Mouse (Mus musculus) Patski (cell line): ENCODE results near the gene Grin2a. TPM values are rescaled to one million over a fixed set of nuclear protein-coding genes. Genes with fewer than 3 reads are reported as not detected.

Experiments used
- ATAC-seq: fragments of 100-300 bp; one replicate; pipeline ENCODE4 v1.8.0; 2021
- CTCF ChIA-PET: fragments of 350-600 bp; sonication (Branson Sonifier 250); formaldehyde crosslinking; loops from one replicate; lab custom pipeline; 2022; ENCODE audit warnings: inconsistent platforms; lab: Charles Lee
- POLR2A ChIA-PET: fragments of 350-600 bp; sonication (Branson Sonifier 250); formaldehyde crosslinking; loops from one replicate; lab custom pipeline; 2022; ENCODE audit warnings: antibody characterized with exemption, inconsistent platforms; lab: Charles Lee
- DNase-seq: peaks from one replicate; pipeline ENCODE4 v3.0.0-alpha.2; 2011; ENCODE audit warnings: low read depth, low spot score
- H3K27me3 ChIP-seq: fragments of 371-371 bp; one replicate; pipeline ENCODE4 v1.5.1; 2021
- CTCF ChIP-seq: fragments of 100-300 bp; IDR thresholded peaks from one replicate; pipeline ENCODE4 v1.5.1; 2021
- in situ Hi-C: fragments of 300-500 bp; cut with MboI; formaldehyde crosslinking; loops from 3 replicates; pipeline ENCODE4 v1.11.1; 2018; ENCODE audit warnings: low pct_unique_long_range_greater_than_20kb, mixed read lengths
- polyA plus RNA-seq: library from polyadenylated mRNA; unstranded; gene quantifications from one replicate; pipeline ENCODE4 v1.2.3, GENCODE M21; 2021

Gene Grin2a
- polyA plus RNA-seq, 1 experiment from 2014 or later = 0.42 TPM

DNA sequence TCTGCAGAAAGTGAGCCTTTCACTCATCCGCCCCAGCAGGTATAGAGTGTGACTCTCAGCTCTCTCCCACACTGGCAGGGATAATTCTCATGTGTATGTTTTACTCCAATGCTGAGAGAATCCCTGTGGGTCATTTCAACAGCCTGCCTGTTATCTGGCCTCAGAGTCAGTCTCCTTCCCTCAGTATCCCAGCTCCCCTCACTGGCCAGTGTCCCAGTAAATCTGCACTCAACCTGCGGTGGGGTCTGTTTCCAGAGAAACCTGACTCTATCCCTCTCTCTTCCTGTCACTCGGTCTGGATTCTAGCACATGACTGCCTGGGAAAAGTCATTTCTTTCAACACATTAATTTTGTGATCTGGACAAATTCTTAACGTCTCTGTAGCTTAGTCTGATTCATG, 122.4 kb downstream of the Grin2a start:
- in situ Hi-C loops = no loop called here
- ATAC-seq = no peak
- no peaks in the 10 kb centered on the region for H3K27me3 ChIP-seq
- ChIA-PET CTCF (no interaction called here), POLR2A (no interaction called here)
- TF ChIP-seq CTCF = no peak
- no peak for DNase-seq

DNA sequence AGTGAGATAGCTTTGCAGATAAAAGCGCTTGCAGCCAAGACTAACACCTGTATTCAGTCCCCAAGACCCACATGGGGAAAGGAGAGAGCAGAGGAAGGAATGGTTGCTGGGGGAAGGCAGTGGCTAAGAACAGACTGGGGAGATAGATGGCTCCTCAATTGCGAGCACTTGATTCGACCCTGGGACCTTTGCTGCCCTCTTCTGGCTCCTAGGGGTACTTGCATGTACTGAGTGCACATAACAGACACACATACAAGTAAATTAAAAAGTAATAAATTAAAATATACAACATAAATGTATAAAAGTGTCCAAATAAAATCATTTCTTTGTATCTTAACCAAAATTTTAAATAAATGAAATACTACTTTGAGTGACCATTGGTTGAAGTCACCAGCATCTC, 129.7 kb downstream of the Grin2a start:
- ChIA-PET POLR2A (no interaction called here), CTCF (no interaction called here)
- DNase-seq (no peak), ATAC-seq (no peak)
- in situ Hi-C loops = no loop called here
- H3K27me3 ChIP-seq = no peaks in the 10 kb centered on the region
- TF ChIP-seq CTCF = peak; percentile 49

DNA sequence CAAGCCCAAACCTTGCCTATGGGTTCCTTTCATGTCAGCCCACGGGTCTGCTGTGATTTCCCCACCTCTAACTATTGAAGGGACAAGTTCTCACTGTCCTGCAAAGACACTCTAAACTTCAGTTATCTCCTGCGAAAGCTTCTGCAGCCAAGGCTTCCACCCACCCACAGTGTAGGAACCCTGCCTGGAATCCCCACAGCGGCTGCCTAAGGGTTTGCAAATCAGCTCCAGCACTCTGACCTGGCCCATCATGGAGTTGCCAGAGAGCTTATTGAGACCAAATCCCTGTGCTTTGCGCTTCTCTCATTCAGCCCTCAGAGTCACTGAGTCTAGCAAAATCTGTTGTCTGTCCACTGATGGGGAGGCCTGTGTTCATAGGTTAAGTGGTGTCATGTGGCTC, 130.3 kb downstream of the Grin2a start:
- ATAC-seq (no peak), DNase-seq (no peak)
- TF ChIP-seq CTCF = no peak
- H3K27me3 ChIP-seq = no peaks in the 10 kb centered on the region
- in situ Hi-C loops = no loop called here
- CTCF ChIA-PET = no interaction called here
- POLR2A ChIA-PET = no interaction called here

DNA sequence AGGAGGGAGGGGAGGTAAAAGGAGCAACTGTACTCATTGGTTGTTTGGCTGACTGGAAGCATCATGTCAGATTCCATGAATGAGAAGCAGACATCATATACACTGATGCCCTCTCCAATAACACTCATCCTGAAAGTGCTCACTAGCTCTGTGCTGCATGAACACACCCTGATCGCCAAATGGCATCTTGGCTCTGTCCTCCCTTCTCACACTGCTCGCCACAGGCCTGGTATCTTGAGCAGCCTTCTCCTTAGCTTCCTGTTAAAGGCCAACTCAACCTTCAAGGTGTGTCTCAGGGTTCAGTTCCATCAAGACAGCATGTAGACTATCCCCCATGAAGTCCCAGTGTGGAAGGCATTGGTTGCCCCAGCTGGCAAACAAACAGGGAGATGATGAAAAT, 137.6 kb downstream of the Grin2a start:
- ATAC-seq (no peak), DNase-seq (no peak)
- no peak for TF ChIP-seq CTCF
- POLR2A ChIA-PET = no interaction called here
- in situ Hi-C loops = no loop called here
- CTCF ChIA-PET = interaction anchor here (0.8 kb wide), 2 partner anchors 18 to 27 kb away, joined by 3 read pairs; no protein-coding TSS in a partner anchor
- no peaks in the 10 kb centered on the region for H3K27me3 ChIP-seq

DNA sequence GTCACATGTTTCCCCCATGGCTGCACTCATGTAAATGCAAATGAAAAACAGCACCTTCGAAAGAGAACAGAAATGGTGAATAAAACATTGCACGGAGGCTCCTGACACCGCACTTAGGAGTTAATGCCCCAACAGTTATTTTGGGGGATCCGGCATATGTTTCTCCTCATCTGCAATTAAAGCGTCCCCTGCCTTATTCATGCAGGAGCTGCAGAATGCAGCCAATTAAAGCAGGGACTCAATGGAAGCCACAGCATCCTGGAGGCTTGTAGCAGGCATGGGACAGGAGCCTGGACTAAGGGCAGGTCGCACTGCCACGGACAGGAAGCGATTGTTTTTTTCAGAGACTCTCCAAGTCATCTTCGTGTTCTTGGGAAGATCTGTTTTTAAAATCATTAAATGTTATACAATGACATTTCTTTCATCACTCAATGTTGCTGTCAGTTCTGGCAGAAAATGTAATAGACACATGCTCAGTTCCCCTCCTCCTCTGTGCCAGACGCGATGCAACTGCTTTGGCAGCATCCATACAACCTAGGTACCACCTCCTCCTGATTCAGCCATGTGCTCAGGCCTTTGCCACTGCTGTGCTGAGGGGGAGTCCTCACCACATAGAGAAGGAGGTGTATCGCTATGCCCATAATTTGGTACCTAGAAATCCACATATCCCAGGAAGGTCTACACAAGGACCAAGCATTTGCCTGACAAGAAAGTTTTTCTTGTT, 143.9 kb downstream of the Grin2a start:
- ChIA-PET CTCF (no interaction called here), POLR2A (no interaction called here)
- in situ Hi-C loops = no loop called here
- no peaks in the 10 kb centered on the region for H3K27me3 ChIP-seq
- DNase-seq (no peak), ATAC-seq (no peak)
- no peak for TF ChIP-seq CTCF

DNA sequence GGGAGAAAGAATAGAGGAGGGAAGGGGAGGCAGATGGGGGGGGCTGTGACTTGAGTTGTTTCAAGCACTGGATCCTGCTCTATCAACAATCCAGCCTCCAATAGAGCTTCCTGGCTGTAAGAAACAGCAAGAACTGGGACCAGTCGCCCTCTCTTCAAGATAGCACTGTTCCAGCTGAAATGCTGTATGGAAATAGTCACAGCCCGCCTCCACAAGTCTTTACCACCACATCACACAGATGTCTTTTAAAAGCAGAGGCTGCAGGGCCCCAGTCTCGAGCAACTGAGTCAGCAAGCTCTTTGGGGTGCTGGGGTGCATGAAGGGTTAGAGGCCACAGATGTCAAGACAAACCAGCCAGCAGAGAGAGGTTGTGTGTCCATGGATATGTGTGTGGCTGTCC, 153.9 kb downstream of the Grin2a start:
- ChIA-PET CTCF (no interaction called here), POLR2A (no interaction called here)
- DNase-seq (no peak), ATAC-seq (no peak)
- H3K27me3 ChIP-seq = no peaks in the 10 kb centered on the region
- in situ Hi-C loops = no loop called here
- TF ChIP-seq CTCF = no peak

DNA sequence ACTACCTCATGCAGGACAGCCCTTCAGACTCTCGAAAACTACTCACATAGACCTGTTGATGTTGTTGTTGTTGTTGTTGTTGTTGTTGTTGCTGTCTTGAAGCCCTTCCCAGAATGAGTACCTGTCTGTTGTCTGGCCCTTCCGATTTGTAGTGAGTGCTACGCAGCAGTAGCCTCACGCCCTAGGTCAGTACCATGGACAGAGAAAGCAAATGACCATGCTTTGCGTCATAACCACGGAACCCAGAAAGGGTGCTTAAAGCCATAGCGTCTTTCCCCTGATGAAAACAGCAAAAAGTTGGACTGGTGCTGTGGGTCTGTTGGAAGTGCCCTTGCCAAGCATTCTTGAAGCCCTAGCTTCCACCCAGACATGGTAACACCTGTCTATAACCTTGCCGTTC, 158.8 kb downstream of the Grin2a start:
- ATAC-seq = no peak
- H3K27me3 ChIP-seq = no peaks in the 10 kb centered on the region
- POLR2A ChIA-PET = no interaction called here
- in situ Hi-C loops = no loop called here
- CTCF ChIA-PET = interaction anchor here (1.3 kb wide), 1 partner anchor 11 kb away, joined by 3 read pairs; no protein-coding TSS in a partner anchor
- no peak for TF ChIP-seq CTCF
- DNase-seq = no peak

DNA sequence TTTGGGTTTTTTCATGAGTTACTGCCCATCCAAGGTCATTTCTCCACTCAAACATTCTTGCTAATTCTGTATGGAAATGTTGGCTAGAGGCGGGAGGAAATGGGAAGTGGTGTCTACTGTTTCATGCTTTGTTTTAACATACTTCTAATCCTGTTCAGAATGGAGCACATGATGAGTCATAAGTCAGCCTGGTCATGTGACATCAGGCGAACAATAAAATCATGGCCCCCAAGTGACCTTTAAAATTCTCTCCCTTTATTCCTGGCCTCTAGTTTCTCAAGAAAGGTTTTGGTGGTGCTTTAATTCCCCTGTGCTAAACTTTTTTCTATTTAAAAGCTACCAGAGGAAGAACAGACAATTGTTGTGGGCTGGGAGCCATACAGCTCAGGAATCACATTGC, 161.1 kb downstream of the Grin2a start:
- in situ Hi-C loops = no loop called here
- ATAC-seq (no peak), DNase-seq (no peak)
- TF ChIP-seq CTCF = no peak
- ChIA-PET CTCF (no interaction called here), POLR2A (no interaction called here)
- no peaks in the 10 kb centered on the region for H3K27me3 ChIP-seq

DNA sequence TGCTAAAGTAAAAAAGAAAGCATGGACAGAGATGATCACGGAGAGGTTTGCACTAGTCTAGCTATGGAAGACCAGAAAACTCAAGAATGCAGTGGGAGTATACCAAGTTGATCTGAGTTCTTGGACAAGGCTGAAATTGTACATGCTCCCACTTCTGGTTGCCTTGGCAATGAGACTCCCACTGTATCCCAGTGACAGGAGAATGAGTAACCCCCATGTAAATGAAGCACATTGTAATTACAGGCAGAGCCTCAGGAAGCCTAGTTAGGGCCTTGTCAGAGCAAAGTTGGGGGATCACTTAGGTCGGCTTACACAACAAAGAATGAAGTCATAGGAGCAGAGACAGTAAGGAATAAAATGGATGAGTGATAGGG, 170.3 kb downstream of the Grin2a start:
- ATAC-seq (no peak), DNase-seq (no peak)
- no peak for TF ChIP-seq CTCF
- in situ Hi-C loops = no loop called here
- ChIA-PET CTCF (interaction anchor here (0.7 kb wide), 1 partner anchor 15 kb away, joined by 3 read pairs; no protein-coding TSS in a partner anchor), POLR2A (no interaction called here)
- no peaks in the 10 kb centered on the region for H3K27me3 ChIP-seq

DNA sequence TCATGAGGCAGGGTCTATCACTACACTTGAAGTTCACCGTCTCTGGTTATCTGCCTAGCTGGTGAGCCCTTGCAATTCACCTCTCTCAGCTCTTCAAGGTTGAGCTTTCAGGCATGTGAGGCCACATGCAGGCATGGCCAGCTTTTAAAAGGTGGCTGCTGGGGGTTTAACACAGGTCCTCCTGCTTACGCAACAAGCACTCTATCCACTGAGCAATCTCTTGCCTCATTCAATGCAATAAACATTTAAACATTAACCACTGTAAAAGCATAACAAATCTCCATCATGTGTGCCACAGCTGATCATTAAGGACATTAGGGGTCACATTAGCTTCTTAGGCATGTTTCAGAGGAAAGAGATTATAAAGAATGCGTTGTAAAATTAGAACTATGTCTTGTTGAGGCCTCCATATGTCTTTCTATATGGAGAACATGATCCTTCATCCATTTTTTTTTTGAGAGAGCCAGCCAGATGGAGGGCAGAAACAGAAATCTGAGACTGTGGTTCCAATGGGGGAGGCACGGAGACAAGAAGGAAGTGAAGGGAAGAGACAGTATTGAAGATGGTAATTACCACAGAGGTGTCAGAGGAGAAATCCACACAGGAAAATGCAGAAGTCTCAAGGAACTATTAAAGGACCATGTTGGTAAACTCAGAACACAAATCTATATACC, 170.8 kb downstream of the Grin2a start:
- DNase-seq (no peak), ATAC-seq (no peak)
- in situ Hi-C loops = no loop called here
- no peaks in the 10 kb centered on the region for H3K27me3 ChIP-seq
- ChIA-PET POLR2A (no interaction called here), CTCF (interaction anchor here (0.7 kb wide), 1 partner anchor 15 kb away, joined by 3 read pairs; no protein-coding TSS in a partner anchor)
- TF ChIP-seq CTCF = no peak

DNA sequence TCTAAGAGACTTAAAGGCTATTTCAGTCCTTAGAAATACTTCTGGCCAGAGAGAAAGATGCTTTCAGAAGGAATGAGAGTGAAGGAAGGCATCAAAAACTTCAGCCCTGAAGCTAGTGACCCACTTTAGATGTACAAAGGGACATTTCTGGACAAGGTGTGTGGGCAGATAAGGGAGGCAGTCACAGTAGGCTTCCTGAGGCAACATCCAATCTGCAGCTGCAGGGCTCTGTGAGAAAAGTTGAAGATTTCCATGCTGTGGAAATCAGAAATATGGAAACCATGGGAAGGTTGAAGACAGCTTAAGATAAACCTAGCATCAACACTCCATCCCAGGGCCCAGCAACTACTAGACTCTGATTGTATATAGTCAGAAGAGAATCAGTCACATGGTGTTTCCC, 171.7 kb downstream of the Grin2a start:
- no peak for DNase-seq
- ChIA-PET CTCF (no interaction called here), POLR2A (no interaction called here)
- in situ Hi-C loops = no loop called here
- no peaks in the 10 kb centered on the region for H3K27me3 ChIP-seq
- no peak for ATAC-seq
- TF ChIP-seq CTCF = no peak
